Mouse (Mus musculus): ENCODE data around the gene Psmb6. TPM values are rescaled to one million over a fixed set of nuclear protein-coding genes. Genes with fewer than 3 reads are reported as not detected.
"Not testable (repeated sequence)": the region's sequence is repeated elsewhere in the genome, so short reads cannot be mapped to it uniquely, and the experiment has no call there.

Psmb6 gene
- polyA plus RNA-seq, 2 experiments, result 155 to 345 TPM

DNA sequence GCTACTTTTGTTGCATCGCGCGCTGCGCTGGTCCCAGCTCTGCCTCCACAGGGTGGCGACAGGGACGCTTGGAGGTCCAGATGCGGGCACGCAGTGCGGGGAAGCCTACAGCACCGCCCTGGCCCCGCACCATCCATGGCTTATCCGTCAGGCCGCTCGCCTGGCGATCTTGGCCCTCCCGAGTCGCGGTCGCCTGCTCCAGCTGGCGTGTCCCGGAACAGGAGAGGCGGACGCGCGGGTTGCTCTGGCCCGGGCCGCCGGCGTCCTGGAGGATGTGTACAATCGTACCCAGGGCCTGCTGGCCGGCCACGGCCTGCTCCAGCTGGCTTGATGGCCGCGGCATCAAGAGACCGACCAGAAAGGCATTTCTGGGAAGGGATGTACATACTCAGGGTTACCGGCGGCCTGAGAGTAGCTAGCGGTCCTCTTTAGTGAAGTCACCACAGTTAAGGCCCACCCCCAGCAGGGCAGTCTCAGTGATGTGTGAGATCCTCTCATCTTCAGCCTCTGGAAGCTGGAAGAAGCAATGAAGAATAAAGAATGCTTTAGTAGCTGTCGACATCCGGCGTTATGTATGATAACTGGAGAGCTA is 4.9 kb upstream of the Psmb6 start:
- 27% methylated on average over 41 of the region's 41 CpGs for WGBS (ENCODE audit: insufficient replicate concordance)
- peak overlapping the region; percentile 51 for H3K4me2 ChIP-seq (ENCODE audit: low read depth)
- peaks cover 13% of the 10 kb centered on the region for H3K27me3 ChIP-seq (ENCODE audit: control insufficient read depth, insufficient read depth, low read length)
- H3K9ac ChIP-seq (replicated peaks), result peak overlapping the region; percentile 16; the same call in 1 of the 2 replicates
- DNase-seq (ENCODE audit: low read depth in 3 of 3, low spot score in 3 of 3) (no peak), ATAC-seq (ENCODE audit: insufficient read depth) (no peak)
- H3K27ac ChIP-seq, result no peak overlapping the region
- no peaks in the 10 kb centered on the region for H3K36me3 ChIP-seq (replicated peaks; ENCODE audit: control insufficient read depth, insufficient read depth, low read depth)
- H3K4me1 ChIP-seq (replicated peaks; ENCODE audit: control insufficient read depth in 2 of 2, insufficient read depth in 2 of 2, low read length in 1 of 2), result peaks cover 6 to 21% of the 10 kb centered on the region in 2 experiments; a peak in 3 of 4 replicates
- peak overlapping the region; percentile 5 to 36; a peak in 3 of 4 replicates for H3K4me3 ChIP-seq (ENCODE audit: insufficient read depth in 1 of 2, low read depth in 2 of 2, low read length in 2 of 2)
- H3K9me3 ChIP-seq (ENCODE audit: control insufficient read depth, low read length), result no peaks in the 10 kb centered on the region
- TF ChIP-seq CTCF (IDR thresholded peaks at IDR 0.05; ENCODE audit: low read depth) (no peak), EP300 (IDR thresholded peaks at IDR 0.05; ENCODE audit: low read depth) (no peak)

DNA sequence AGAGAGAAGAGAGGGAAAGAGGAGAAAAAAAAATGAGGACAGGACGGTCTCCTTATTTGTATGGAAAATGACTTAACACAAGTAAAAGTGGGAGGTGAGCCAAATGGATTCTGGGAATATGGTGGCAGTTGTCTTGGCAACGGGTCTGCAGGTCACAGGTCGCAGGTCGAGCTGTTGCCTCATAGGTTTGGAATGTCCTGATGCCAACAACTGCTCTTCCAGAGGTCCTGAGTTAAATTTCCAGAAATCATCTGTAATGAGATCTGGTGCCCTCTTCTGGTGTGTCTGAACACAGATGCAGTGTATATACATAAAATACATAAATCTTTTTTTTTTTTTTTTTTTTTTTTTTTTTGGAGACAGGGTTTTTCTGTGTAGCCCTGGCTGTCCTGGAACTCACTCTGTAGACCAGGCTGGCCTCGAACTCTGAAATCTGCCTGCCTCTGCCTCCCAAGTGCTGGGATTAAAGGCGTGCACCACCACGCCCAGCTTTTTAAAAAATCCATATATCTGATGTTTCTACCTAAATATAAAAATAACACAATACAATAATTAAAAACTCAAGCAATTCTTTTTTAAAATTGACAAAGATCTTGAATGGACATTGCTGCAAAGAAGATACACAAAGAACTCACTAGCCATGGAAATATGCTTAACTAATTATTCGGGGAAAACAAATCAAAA is 1.7 kb upstream of the Psmb6 start:
- ATAC-seq (ENCODE audit: insufficient read depth); H3K9ac ChIP-seq (replicated peaks); H3K27ac ChIP-seq; H3K4me2 ChIP-seq (ENCODE audit: low read depth); H3K4me3 ChIP-seq (ENCODE audit: insufficient read depth in 1 of 2, low read depth in 2 of 2, low read length in 2 of 2); DNase-seq (ENCODE audit: low read depth in 3 of 3, low spot score in 3 of 3); H3K9me3 ChIP-seq (ENCODE audit: control insufficient read depth, low read length): not testable (repeated sequence)
- peaks cover 13% of the 10 kb centered on the region for H3K27me3 ChIP-seq (ENCODE audit: control insufficient read depth, insufficient read depth, low read length)
- H3K4me1 ChIP-seq (replicated peaks; ENCODE audit: control insufficient read depth in 2 of 2, insufficient read depth in 2 of 2, low read length in 1 of 2), result peaks cover 3 to 22% of the 10 kb centered on the region in 2 experiments; a peak in 3 of 4 replicates
- WGBS (ENCODE audit: insufficient replicate concordance), result 68% methylated on average over 8 of the region's 8 CpGs
- H3K36me3 ChIP-seq (replicated peaks; ENCODE audit: control insufficient read depth, insufficient read depth, low read depth), result peaks cover 16% of the 10 kb centered on the region
- peak; percentile 25; the same call in 1 of the 2 replicates for TF ChIP-seq CTCF (IDR thresholded peaks at IDR 0.05; ENCODE audit: low read depth)

DNA sequence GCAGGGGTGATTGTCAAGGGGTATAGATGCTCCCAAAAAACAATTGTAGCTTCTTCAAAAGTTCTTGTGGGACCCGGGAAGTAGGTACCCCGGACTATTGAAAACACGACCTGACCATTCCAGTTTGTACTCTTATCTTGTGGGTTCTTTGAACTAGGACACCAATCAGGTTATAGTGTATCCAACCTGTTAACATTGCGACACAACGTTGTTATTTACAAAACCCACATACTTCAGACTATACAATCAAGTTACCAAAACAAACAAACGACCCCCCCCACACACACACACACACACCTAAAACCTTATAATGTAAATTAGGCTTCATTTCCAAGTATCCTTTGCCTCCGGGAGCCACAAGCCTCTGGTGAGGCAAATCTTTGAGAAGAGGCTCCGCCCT is 385 bp upstream of the Psmb6 start:
- Histone ChIP-seq H3K27me3 (ENCODE audit: control insufficient read depth, insufficient read depth, low read length) (peaks cover 12% of the 10 kb centered on the region), H3K4me3 (ENCODE audit: insufficient read depth in 1 of 2, low read depth in 2 of 2, low read length in 2 of 2) (peak overlapping the region; percentile 80 to 100), H3K9ac (replicated peaks) (peak overlapping the region; percentile 35), H3K36me3 (replicated peaks; ENCODE audit: control insufficient read depth, insufficient read depth, low read depth) (peaks cover 16% of the 10 kb centered on the region), H3K27ac (no peak overlapping the region), H3K4me2 (ENCODE audit: low read depth) (peak overlapping the region; percentile 80), H3K9me3 (ENCODE audit: control insufficient read depth, low read length) (no peaks in the 10 kb centered on the region), H3K4me1 (replicated peaks; ENCODE audit: control insufficient read depth in 2 of 2, insufficient read depth in 2 of 2, low read length in 1 of 2) (peaks cover 3 to 15% of the 10 kb centered on the region in 2 experiments; a peak in 3 of 4 replicates)
- peak; percentile 41 for ATAC-seq (ENCODE audit: insufficient read depth)
- no peak for DNase-seq (ENCODE audit: low read depth in 3 of 3, low spot score in 3 of 3)
- WGBS (ENCODE audit: insufficient replicate concordance), result 3% methylated on average over 8 of the region's 8 CpGs
- TF ChIP-seq CTCF (IDR thresholded peaks at IDR 0.05; ENCODE audit: low read depth) (no peak), EP300 (IDR thresholded peaks at IDR 0.05; ENCODE audit: low read depth) (no peak)

DNA sequence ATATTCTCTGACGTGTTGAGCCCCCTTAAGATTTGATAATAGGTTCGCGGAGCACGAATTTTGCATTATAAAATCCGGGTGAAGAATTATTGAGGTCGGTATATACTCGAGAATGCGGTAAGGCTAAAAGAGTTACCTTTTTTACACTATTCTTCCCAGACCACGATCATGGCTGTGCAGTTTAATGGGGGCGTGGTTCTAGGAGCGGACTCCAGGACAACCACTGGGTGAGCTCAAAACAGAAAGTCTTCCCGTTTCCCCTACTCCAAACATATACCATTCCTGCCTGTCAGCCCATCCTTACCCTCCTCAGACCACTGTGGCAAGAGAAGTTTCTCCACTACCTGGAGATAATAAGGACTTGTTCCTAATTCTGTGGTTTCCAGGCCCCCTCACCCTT is 559 bp downstream of the Psmb6 start:
- peak overlapping the region; percentile 72 for H3K9ac ChIP-seq (replicated peaks)
- H3K4me2 ChIP-seq (ENCODE audit: low read depth), result peak overlapping the region; percentile 80
- peak overlapping the region; percentile 8; the same call in 1 of the 2 replicates for H3K27ac ChIP-seq
- TF ChIP-seq CTCF (IDR thresholded peaks at IDR 0.05; ENCODE audit: low read depth) (no peak), EP300 (IDR thresholded peaks at IDR 0.05; ENCODE audit: low read depth) (no peak)
- H3K27me3 ChIP-seq (ENCODE audit: control insufficient read depth, insufficient read depth, low read length), result peaks cover 2% of the 10 kb centered on the region; the same call in 1 of the 2 replicates
- DNase-seq (ENCODE audit: low read depth in 3 of 3, low spot score in 3 of 3), result no peak
- peak; percentile 34; the same call in 1 of the 2 replicates for ATAC-seq (ENCODE audit: insufficient read depth)
- H3K4me1 ChIP-seq (replicated peaks; ENCODE audit: control insufficient read depth in 2 of 2, insufficient read depth in 2 of 2, low read length in 1 of 2), result peaks cover 3 to 14% of the 10 kb centered on the region in 2 experiments; a peak in 3 of 4 replicates
- no peaks in the 10 kb centered on the region for H3K9me3 ChIP-seq (ENCODE audit: control insufficient read depth, low read length)
- H3K36me3 ChIP-seq (replicated peaks; ENCODE audit: control insufficient read depth, insufficient read depth, low read depth), result peaks cover 16% of the 10 kb centered on the region
- H3K4me3 ChIP-seq (ENCODE audit: insufficient read depth in 1 of 2, low read depth in 2 of 2, low read length in 2 of 2), result peak overlapping the region; percentile 80 to 100
- 2% methylated on average over 12 of the region's 12 CpGs for WGBS (ENCODE audit: insufficient replicate concordance)

DNA sequence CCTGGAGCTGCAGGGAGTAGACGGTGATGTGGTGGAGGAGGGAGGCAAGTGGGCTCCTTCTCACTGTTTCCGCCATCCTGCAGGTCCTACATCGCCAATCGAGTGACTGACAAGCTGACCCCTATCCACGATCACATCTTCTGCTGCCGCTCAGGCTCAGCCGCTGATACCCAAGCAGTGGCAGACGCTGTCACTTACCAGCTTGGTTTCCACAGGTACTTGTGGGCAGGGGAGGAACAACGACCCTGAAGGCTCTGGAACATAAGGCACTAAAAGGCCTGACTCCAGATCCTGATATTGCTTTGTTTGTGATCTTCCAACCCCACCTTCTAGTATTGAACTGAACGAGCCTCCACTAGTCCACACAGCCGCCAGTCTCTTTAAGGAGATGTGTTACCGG is 1.0 kb downstream of the Psmb6 start:
- Histone ChIP-seq H3K4me3 (ENCODE audit: insufficient read depth in 1 of 2, low read depth in 2 of 2, low read length in 2 of 2) (peak overlapping the region; percentile 80 to 100; a peak in 3 of 4 replicates), H3K4me1 (replicated peaks; ENCODE audit: control insufficient read depth in 2 of 2, insufficient read depth in 2 of 2, low read length in 1 of 2) (peaks cover 3 to 13% of the 10 kb centered on the region in 2 experiments; a peak in 3 of 4 replicates), H3K9ac (replicated peaks) (no peak overlapping the region), H3K9me3 (ENCODE audit: control insufficient read depth, low read length) (no peaks in the 10 kb centered on the region), H3K36me3 (replicated peaks; ENCODE audit: control insufficient read depth, insufficient read depth, low read depth) (peaks cover 16% of the 10 kb centered on the region), H3K27me3 (ENCODE audit: control insufficient read depth, insufficient read depth, low read length) (no peaks in the 10 kb centered on the region), H3K27ac (no peak overlapping the region), H3K4me2 (ENCODE audit: low read depth) (peak overlapping the region; percentile 80)
- DNase-seq (ENCODE audit: low read depth in 3 of 3, low spot score in 3 of 3), result no peak
- no peak for ATAC-seq (ENCODE audit: insufficient read depth)
- 76% methylated on average over 12 of the region's 12 CpGs for WGBS (ENCODE audit: insufficient replicate concordance)
- no peak for TF ChIP-seq EP300 (IDR thresholded peaks at IDR 0.05; ENCODE audit: low read depth)
- TF ChIP-seq CTCF (IDR thresholded peaks at IDR 0.05; ENCODE audit: low read depth), result no peak

Data from liver, embryonic 14.5 days (tissue).